Mouse (Mus musculus) lung, adult 2 months (tissue): ENCODE results near the gene Tmem108.

Source experiments
- CTCF ChIP-seq: fragments of 200-500 bp; IDR thresholded peaks from 2 replicates; pipeline ENCODE4 v1.5.1; 2011; ENCODE audit warnings: mild to moderate bottlenecking, low read length, control low read depth; ENCODE audit not compliant: insufficient read depth
- POLR2A ChIP-seq: fragments of 200-500 bp; IDR thresholded peaks from 2 replicates; pipeline ENCODE4 v1.6.1; 2011; ENCODE audit warnings: low read depth, mild to moderate bottlenecking, control low read depth, low read length, borderline replicate concordance; ENCODE audit errors: extremely low read depth

- TF ChIP-seq CTCF (no peak), POLR2A (no peak)
Measured at GRCm38 (mm10) chr9:103503586-103504298, 257.9 kb downstream of the Tmem108 start.
